Mouse (Mus musculus) cerebellum, postnatal 10 days (tissue): ENCODE measurements around the gene Fam221a.

Experiments used
- DNase-seq, 2 experiments: peaks; one replicate each; pipeline ENCODE4 v3.0.0; 2021; ENCODE audit warnings: mixed read lengths in 2 of 2

Gene Fam221a

DNA sequence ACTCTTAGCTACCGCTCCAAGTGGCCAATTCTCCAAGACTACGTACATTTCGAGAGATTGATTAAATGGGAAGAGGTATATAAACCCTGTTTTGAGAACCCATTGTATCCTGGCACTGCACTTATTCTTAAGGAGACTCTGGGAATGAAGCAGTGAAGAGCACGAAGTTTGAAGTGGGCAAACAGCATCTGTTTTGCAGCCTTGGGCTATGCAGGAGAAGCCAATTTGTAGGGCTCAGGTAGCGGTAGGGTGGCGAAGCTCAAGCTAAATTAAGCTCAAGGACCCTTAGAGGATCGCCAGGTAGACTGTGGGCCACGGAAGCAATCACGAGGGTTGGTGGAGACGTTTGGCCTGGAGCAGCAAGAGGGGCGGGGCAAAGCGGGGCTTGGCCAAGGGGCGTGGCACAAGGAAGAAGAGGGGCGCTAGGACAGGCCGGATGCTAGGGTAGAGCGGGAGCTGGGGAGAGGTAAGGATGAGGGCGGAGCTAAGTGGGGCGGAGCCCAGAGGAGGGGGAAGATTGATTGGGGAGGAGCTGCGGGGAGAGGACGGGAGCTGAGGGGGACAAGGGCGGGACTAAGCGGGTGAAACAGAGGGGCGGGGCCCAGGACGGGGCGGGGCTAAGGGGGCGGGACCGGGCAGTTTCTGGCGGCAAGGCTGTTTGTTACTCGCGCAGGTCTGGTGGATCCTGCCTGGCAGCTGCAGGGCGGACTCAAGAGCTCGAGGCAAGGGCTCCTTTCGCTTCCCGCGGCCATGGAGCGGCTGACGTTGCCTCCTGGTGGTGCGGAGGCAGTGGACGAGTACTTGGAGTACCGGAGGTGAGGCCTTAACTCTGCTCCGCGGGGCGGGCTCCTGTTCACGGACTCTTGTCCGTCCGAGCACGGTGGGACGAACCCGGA lies at the start of gene Fam221a:
Fam221a (plus strand) TSS at position 581 of the 896 bp plus-strand sequence.
- DNase-seq: peak; percentile 86 to 89

DNA sequence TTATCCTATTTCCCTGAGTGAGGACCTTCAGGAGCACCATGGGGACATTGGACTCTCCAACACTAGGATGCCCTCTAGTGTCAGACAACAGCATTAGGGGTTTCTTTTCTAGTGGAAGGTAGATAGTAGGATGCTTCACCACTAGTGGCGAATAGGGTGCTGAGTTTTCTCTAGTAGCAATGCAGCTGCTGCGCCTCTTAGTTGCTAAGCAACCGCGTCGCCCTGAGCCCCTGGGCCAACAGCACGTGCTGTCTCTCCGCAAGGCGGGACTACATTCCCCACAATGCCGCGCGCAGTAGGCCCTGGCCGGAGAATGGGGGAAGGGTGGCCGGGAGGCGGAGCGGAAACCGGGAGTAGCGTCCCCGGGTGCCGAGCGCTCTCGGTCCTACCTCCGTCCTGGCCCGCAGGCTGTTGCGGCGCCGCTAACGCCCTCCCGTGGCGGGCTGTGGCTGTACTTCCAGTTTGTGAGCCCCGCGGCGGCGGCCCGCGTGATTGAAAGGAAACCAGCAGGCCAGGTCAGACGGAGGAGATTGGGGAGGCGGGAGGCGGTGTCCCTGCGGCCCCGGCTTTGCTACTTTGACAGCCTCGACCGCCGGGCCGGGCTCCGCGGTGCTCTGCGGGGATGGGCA lies 48.5 kb upstream of the Fam221a start, which contains the start of gene Ccdc126:
Ccdc126 (plus strand) TSS at position 309 of the 629 bp plus-strand sequence.
- peak; percentile 99 for DNase-seq

DNA sequence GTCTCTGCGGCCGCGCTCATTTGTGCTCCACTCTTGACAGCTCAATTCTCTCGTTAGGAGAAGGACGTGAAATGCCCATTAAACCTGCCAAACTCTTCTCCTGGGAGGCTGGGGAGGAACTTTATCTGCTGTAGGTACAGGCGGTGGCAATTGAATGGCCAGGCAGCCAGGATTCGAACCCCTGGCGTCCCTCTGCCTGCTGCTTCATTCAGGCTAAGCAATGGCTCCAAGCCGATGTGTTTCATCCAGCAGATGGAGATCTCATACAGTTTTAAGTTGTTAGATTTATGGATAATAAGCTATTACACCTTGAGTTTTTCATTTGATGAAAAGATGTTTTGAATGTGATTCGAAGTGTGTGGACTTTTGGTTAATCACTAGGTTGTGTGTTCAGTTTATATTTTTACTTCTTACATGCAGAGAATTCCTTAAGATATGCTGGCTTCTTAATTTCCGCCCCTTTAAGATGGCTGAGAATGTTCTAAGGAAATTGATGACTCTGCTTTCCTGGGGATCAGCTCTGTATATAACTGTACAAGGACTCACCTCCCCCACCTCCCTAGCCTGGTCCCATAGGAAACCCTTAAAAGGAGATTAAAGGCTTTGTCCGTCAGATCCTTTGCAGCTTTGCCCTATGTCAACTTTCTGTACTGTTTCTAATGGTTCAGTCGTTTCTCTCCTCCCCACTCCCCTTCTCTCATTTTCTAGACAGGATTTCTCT lies 47.8 kb upstream of the Fam221a start:
- peak; percentile 12 to 73 for DNase-seq

DNA sequence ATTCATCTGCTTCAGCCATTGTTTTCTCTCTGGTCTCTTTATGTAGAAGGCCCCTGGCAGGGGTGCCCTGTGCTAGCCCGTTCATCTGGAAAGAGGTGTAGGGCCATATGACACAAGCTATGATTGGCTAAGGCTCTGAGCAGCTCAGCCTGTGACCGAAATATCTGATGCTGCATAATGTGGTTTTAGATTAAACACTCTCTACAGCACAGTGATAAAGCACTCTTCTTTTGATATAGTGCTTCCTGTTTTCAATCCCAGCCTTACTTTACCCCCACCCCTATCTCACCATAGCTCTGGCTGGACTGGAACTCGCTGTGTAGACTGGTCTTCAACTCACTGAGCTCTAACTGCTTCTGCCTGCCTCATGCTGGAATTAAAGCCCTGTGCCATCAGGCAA lies 46.2 kb upstream of the Fam221a start:
- no peak for DNase-seq

DNA sequence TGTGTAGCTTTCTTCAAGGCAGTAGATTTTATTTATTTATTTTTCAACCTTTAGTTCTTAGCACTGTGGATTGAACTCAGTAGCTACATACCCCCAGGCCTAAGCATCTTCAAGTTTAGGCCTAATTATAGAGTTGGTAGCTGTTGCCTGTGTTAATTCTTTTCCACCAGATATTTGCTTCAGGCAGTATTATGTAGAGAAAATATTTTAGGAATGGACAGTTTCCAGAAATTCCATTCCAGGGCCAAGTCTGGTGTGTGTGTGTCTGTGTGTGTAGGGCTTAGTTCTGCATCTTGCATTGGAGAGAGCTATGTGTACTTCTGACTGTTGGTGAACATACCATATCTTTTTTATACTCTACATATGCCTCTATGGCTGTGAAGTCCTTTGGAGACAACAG lies 45.5 kb upstream of the Fam221a start:
- DNase-seq: no peak

DNA sequence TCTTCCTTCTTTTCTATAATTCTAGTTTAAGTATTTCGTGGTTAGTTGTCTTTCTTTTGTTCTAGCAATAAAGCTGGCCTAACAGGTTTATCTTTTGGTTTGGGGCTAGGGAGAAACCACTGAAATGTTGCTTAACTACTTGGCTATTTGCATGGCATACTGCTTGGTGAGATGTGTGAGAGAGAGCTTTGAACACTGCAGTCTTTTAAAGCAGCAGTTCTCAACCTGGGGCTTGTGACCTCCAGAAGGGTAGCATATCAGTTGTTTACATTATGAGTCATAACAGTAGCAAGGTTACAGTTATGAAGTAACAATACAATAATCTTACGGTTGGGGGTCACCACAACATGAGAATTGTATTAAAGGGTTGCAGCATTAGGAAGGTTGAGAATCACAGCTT lies 44.6 kb upstream of the Fam221a start:
- no peak for DNase-seq

DNA sequence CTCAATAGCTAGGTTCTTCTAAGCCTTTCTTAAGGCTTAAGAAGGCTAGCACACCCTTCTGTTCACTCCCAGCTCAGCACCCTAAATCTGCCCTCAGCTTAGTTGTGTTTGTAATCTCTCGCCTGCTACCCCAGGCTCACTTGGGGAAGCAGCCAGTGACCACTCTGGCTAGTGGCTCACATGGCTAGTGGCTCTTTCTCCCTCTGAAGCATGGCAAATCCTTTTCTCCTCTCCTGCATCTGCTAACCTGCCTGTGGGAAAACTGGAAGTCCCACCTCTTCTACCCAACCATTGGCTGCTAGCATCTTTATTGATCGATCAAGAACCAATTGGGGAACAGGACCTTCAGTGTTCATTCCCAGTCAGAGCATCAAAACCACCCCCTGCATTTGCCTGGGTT lies 43.0 kb upstream of the Fam221a start:
- DNase-seq: no peak

DNA sequence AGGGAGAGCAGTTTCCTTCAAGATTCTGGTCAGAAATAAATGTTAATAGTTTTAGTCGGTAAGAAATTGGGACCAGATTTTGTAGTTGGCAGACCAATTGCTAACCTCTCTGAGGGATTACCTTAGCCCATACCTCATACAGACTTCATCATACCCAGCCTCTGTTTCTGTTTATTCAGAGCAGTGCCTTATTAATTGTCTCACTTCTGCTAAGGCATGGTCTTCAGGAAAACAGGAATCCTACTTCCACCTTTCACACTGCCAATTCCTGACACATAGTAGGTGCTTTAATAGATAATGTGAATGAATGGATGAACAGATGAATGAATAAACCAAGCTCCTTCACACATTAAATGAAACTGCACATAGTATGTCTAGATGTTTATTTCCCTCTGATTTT lies 42.2 kb upstream of the Fam221a start:
- no peak for DNase-seq

DNA sequence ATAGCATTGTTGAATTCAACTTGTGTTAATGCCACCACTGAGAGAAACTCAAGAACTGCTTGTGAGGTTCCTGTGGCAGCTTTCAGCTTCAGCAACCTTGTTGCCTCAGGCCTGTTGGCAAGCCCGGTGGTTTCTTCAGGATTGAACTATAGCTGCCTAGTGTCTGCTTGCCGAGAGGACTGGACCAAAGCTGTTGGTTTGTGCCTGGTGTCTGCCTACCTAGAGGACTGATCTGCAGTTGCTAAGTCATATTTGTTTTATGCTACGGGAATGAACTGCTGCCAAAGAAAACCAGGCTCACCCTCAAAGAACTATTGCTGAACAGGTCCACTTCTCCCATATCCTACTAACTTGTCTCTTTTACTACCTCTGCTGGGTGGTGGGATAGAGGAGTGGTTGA lies 40.7 kb upstream of the Fam221a start:
- no peak for DNase-seq

DNA sequence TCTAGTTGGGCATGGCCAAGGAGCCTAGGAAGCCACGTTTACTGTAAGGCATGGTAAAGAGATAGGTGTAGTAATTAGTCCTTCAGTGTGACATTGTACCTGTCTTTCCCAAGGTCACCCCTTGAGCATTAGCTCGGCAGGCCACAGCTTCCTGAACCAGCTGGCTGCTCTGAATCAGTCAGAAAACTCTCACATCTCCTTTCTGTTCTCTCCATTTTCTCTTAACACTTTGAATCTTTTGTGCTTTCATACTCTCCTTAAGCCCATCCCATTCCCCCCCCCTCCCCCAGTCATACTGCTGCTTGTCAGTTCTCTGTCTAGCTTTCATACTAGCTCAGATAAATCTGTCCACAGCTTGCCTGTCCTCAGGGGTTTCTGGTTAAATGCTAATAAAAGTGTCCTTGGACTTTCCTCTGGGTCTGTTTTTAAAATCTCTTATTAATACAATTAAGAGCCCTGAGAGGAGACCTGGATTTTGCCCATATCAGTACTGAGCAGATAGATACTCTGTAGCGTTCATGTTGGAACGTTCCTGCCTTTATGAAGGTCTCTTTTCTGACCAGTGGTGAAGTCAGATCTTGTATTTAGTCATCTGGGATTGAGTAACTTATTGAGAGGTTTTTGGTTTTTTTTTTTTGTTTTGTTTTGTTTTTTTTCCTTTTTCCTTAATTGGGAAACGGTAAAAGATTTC lies 36.0 kb upstream of the Fam221a start:
- no peak for DNase-seq

DNA sequence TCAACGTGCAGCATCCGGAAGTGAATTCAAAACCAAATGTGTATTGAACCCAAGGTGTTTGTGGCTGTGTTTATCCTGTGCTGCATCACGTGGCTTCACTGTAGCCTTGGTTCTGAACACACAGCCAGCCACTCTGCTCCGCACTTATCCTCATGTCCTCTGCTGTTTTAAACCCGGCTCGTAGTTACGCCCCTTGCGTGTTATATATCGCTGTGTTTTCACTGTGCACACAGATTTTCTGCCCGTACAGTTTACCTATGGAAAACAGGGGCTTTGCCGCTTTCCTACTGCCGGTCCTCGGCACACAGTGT lies 35.5 kb upstream of the Fam221a start:
- DNase-seq: no peak

DNA sequence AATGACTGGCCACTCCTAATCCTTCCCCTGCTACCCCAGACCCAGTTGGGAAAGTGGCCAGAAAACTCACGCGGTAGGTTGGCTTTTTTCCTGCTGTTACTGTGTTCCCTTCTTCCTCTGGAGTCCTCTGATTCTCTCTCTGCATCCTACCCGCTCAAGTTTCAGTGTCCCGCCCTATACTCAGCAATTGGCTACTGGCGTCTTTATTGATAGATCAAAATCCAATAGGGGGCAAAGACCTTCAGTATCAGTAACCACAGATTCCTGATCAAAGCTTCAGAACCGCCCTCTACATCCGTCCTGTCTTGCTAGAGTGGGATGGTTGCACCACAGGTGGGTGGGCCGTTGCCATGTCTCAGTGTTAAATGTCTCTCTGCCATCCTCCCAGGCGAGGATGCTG lies 29.0 kb upstream of the Fam221a start:
- DNase-seq: peak; percentile 49 to 62

DNA sequence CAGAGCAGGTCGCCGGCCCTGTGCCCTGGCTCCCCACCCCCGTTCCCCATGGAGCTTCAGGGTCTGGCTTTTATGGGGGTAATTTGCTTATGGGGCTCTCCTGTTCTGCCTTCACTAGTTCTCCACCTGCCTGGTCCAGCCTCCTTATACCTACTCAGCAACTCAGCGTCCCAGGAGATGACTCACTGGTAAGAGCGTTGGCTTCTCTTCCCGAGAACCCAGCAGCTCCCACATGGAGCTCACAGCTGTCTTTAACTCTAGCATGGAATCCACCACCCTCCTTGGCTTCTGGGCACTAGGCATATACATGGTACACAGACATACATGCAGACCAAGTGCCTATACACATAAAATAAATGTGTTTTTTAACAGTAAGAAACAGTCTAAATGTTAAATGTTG lies 28.4 kb upstream of the Fam221a start:
- DNase-seq: no peak

DNA sequence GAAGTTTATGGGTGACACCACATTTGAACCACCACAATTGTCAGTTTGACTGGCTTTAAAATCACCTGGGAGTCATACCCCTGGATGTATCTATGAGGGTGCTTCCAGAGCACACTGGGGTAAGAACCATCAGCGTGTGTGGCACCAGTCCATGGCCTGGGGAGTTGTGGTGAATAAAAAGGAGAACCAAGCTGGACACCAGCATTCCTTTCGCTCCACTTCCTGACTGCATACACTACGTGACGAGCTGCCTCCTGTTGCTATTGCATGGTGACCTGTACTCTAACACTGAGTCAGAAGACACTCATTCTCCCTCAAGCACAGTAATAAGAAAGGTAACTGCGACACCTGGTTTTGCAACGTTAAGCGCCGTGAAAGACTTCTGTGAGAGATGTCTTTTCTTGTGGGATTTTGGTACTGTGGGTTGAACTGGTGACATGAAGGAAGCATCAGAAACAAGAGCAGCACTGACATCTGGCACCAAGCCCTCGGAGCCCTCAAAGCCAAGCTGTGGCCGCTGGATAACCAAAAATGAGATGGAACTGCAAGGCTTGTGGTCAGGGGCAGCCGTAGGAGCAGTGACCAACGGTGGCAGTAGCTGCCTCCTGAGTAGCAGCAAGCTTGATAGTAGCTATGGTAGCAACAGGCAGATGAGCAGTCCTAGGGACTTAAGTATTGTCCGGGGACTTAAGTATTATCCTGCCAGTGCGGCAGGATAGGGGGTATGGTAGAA lies 23.6 kb upstream of the Fam221a start:
- no peak for DNase-seq

DNA sequence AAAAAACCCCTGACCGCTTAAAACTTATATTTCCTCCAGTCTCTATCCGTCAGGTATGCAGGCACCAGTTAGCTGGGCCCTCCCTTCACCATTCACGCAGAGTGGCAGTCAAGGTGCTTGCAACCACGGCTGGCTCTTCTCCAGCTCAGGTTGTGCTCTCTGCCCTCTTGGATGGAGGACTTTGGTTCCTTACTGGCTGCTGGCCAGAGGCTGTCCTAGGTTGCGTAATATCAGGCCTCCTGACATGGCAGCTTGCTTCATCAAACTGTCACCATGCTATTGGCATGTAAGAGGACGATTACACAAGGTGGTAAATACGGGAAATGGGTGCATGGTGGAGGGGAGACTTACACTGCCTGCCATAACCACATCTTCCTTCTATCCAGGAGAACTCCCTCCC lies 17.7 kb upstream of the Fam221a start:
- peak in 1 of 2 experiments; percentile 25 for DNase-seq

DNA sequence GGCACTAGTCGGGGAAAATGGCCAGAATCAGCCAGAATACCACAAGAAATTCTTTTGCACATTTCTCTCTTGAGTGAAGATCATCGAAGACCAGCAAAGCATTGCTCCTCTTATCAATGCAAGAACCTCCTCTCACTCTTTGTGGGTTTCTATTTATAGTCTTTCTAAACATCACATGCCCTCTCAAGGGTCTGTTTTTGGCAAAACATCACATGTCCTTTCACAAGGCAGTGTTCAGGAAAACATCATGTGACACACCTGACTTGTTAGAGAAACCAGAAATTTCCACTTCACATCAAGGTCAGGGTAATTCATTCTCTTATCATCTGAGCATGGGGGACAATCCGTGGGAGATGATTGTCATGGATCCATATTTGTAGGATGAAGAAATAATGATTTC lies 12.9 kb upstream of the Fam221a start:
- DNase-seq: no peak

DNA sequence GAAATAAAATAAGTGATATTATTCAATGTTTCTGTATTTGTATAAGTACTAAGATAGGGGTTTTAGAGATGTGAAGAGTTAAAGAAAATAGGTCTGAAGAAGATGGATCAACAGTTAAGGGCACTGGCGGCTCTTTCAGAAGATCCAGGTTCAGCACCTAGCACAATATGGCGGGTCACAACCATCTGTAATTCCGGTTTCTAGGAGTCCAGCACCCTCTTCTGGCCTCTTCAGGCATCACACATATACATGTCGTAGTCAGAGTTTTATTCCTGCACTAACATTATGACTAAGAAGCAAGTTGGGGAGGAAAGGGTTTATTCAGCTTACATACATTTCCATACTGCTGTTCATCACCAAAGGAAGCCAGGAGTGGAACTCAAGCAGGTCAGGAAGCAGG lies 12.4 kb upstream of the Fam221a start:
- no peak for DNase-seq

DNA sequence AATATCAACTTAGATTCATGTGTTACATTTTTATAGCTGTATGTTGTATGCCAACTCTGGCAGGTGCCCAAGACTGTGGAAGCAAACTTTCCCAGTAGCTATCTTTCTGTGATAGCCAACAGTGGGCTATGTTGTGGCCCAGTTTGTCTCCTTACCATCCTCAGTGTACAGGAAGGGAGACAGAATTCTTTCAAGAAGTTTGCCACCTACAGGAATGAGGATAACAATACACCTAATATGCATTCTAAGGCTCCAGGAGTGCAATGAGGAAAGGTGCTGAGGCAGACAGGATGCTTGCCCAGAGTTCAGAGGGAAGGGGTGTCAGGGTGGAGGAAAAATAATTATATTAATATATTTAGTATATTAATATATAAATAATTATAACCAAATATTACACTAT lies 7.1 kb upstream of the Fam221a start:
- no peak for DNase-seq

DNA sequence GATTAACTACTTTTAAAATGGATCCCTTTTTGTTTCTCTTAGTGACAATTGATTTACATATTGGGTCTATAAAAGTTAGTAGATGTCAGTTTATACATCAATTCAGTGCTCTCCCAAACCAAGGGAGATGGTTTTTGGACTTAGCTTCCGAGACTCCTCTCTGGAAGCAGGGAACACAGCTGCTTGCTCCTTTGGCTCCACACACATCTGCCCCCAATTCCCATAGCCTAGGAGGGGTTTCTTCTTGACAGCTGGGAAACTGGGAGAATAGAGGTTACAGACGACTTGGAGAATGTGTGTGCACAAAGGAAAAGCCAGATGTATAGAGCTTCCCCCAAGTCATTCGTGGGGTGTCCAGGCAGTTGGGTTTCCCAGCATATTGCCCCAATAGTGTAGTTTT lies 673 bp downstream of the Fam221a start:
- no peak for DNase-seq

DNA sequence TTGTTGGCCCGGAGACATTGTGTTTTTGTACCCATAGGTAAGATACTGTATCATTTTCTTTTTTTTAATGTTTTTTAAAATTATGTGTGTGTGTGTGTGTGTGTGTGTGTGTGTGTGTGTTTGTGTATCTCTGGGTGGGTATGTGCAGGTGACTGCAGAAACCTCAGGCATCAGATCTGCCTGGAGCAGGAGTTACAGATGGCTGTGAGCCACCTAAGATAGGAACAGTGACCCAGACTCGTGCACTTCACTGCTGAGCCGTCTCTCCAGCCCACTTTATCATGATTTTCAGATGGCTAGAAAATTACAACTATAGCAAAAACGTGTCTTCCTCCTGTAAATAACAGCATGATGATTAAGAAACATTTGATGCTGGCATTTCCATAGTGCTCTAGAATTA lies 5.2 kb downstream of the Fam221a start:
- no peak for DNase-seq

DNA sequence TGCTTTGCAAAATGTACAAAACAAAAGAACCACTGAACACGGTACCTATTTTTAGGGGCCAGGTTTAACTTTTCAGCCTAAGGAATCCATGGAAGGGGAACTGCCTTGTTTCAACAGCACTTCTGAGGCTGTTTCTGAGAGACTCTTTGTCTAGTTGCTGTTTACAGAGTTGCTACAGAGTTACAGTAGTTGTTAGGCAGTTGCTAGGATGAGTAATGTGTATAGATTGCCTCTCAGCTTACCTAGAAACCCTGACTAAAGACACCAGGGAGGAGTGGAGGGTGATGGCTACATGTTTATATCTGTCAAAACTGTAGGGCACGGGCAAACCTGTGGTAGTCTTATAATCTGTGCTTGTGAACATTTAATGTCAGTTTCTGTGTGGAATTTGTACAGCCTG lies 6.4 kb downstream of the Fam221a start:
- no peak for DNase-seq

DNA sequence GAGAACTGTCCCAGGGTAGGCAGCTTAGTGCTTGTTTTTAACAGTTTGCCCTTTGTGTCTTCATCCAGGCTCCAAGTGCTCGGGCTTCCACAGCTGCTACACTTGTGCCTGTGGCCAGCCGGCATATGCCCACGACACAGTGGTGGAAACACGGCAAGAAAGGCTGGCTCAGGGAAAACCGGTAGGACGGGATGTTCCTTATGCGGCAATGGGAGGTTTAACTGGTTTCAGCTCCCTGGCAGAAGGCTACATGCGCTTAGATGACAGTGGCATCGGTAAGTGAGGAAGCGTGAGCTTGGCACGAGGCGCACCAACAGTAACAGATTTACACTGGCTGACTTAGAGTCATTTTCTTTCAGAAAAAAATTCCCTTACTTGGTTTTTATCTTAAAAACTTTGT lies 10.8 kb downstream of the Fam221a start:
- DNase-seq: no peak

DNA sequence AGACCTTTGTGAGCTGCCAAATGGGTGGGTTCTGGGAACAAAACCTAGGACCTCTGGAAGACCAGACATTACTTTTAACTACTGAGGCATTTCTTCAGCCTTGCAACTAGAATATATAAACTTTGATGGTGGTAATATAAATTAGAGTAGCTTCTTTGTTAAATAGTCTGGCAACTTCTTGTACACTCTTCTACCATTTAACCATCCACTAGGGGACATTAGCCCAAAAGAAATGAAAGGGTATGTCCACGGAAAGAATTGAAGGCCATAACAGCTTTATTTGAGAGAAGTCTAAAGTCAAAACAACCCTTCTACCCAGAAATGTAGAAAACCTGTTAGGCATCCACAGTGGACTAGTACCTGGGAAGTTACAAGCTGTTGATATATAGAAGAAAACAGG lies 26.7 kb downstream of the Fam221a start:
- no peak for DNase-seq
